Mouse (Mus musculus): ENCODE results near the gene 1700024G13Rik. TPM values are rescaled to one million over a fixed set of nuclear protein-coding genes. Genes with fewer than 3 reads are reported as not detected.
"Not testable (repeated sequence)": the region's sequence is repeated elsewhere in the genome, so short reads cannot be mapped to it uniquely, and the experiment has no call there.

1700024G13Rik gene
- total RNA-seq (2021): not detected
- long read RNA-seq, experiment 1: 0 reads
- long read RNA-seq, experiment 2: 0 reads

GRCm38 (mm10) chr14:32388196-32388595, at the start of gene 1700024G13Rik:
1700024G13Rik (minus strand) TSS chr14:32388391.
- DNase-seq: no peak

GRCm38 (mm10) chr14:32437352-32437793, 49.2 kb upstream of the 1700024G13Rik start:
- no peak for DNase-seq

GRCm38 (mm10) chr14:32429030-32429602, 40.9 kb upstream of the 1700024G13Rik start:
- no peak for DNase-seq

- no peak for DNase-seq
Observed at GRCm38 (mm10) chr14:32423946-32424345, 35.8 kb upstream of the 1700024G13Rik start.

- no peak for DNase-seq
Observed at GRCm38 (mm10) chr14:32418747-32419146, 30.6 kb upstream of the 1700024G13Rik start.

- DNase-seq: no peak
Observed at GRCm38 (mm10) chr14:32412075-32412474, 23.9 kb upstream of the 1700024G13Rik start.

GRCm38 (mm10) chr14:32410084-32410483, 21.9 kb upstream of the 1700024G13Rik start:
- DNase-seq: no peak

DNA sequence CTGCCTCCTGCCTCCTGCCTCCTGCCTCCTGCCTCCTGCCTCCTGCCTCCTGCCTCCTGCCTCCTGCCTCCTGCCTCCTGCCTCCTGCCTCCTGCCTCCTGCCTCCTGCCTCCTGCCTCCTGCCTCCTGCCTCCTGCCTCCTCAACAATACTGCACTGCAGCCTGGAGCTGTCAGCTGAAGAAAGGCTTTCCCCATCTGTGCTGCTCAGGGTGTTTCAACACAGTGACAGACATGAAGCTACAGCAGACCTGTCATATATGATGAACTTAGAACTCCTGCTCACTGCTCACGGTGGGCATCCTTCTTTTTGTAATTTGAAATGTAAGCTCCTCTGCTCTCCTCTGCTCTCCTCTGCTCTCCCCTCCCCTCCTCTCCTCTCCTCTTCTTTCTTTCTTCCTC, 17.2 kb upstream of the 1700024G13Rik start:
- DNase-seq: not testable (repeated sequence)

GRCm38 (mm10) chr14:32381619-32382018, 6.6 kb downstream of the 1700024G13Rik start:
- no peak for DNase-seq

- DNase-seq: no peak
Observed at GRCm38 (mm10) chr14:32381066-32381465, 7.1 kb downstream of the 1700024G13Rik start.

DNA sequence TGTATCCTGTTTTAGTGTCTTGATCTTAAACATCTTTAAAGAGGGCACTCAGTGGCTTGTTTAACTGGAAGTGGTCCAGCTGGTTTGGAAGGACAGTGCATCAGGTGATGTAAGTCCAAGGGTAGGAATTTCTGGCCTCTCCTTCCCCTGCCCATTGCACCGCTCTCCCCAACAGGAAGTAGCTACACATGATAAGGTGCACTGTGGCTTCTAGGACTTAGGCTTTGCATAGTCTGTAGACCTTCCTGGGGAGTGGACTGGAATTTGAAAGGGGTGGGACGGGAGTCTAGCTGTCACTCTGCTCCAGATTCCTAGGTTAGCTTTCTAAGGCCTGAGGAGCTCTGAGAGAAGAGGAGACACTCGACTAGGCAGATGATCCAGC, 8.1 kb downstream of the 1700024G13Rik start:
- no peak for DNase-seq

DNA sequence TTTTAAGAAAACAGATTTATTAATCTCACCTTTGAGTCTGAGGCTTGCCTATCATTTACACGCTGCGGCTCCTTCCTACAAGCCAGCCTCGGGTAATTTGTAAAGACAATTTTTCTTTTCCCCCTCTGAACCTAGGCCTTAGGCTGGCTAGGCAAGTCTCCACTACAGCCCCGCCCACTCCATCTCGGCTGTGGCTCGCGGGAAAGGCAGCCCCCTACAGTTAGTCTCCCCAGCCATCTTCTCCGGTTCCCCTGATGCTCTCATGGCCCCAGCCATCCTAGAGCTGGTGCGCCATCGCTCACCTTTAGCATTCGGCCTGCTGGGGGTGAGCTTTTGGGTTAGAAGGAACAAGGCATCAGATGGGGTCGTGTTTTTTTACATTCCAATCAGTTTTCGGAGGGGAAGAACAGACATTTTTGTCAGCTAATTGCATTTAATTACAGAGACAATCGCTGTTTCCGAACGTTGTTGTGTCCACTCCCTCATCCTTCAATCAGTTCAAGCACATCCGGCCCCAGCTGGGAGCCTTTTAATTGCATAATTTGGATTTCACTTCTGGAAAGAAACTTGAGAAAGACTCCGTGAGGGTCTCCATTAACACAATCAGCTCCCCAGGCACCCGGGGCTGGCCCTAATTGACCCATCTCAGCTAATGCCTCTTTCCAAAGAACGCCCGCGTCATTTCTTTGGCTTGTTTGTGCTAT, 8.6 kb downstream of the 1700024G13Rik start:
- DNase-seq: no peak

GRCm38 (mm10) chr14:32372510-32372909, 15.7 kb downstream of the 1700024G13Rik start:
- DNase-seq: no peak

- no peak for DNase-seq
Observed at GRCm38 (mm10) chr14:32369756-32370155, 18.4 kb downstream of the 1700024G13Rik start.

DNA sequence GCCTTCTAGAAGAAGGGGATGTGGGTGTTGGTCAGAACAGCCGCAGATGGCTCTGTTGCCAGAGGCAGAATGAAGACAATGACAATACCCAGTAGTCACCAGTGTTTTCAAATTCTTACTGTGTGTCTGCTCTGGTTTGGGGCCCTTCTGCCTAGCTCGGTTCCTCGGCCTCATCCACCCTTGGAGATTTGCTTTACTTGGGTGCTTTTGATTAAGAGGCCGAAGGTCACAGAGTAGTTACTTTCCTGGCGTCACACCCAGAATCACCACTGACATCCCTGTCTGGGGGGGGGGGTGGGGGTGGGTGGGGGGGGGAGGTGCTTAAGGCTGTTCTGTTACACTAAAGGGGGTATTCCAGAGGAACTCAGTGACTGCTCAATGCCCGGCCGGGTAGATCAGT, 23.8 kb downstream of the 1700024G13Rik start:
- no peak for DNase-seq

GRCm38 (mm10) chr14:32351181-32351920, 36.8 kb downstream of the 1700024G13Rik start:
- not testable (repeated sequence) for DNase-seq

DNA sequence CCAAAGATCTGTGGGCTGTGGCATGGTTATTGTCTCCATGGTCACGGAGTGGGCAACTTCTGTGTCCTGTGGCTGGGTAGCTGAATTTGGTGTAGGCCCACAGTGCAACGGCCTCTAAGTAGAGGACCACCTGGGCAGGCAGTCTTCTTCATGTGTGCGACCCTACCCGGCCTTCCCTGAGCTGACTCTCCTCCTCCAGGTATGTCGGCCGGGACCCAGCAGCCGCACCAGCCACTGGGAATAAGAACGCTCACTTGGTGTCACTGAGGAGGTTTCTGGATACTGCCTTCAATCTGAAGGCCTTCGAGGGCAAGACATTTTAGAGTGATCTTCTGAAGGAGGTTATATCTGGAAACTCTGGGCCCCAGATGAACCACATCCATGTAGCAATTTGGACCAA, 40.9 kb downstream of the 1700024G13Rik start:
- DNase-seq: no peak

GRCm38 (mm10) chr14:32344694-32345093, 43.5 kb downstream of the 1700024G13Rik start:
- DNase-seq: no peak

DNA sequence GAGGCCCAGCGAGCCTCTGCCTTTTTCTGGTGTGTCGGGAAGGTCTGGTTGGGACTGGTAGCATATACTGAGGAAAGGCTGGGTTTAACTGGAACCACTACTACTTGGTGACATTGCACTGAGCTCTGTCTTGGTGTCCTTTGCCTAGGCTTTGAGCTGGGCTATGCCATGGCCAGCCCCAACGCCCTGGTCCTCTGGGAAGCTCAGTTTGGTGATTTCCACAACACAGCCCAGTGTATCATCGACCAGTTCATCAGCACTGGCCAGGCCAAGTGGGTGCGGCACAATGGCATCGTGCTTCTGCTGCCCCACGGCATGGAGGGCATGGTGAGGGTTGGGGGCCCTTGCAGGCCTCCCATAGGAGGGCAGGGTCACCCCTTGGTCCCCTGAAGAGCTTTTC, 44.0 kb downstream of the 1700024G13Rik start:
- no peak for DNase-seq

DNA sequence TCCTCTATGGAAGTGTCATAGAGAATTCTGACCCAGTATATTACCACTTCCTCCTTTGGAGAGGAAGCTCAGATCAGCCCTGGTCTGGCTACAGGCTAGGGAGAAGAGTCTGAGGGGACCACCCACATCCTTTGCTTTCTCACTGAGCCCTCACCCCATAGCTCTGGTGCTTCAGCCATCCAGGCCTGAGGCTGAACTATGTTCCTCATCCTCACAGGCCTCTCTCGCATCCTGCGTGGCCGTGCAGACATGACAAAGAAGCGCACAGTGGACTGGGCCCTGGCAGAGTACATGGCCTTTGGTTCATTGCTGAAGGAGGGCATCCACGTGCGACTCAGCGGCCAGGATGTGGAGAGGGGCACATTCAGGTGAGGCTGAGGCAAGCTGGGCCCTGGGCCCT, 46.4 kb downstream of the 1700024G13Rik start:
- no peak for DNase-seq

DNA sequence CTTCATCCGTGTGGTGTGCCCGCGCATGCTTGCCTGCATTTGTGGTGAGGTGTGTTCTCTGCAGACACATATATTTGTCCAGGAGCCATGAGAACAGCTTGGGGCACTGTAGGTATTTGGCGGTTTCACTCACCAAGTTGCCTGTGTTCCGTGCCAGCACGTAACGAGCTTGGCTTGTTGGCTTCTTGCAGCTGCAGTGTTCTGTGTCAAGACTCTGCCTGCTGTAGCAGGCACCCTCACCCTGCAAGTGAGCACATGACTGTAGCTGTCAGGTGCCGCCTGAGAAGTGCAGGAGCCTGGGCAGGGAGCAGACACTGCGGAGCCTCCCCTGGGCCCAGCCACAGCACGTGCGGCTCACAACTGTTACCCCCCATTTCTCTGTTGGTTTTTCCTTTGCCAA, 51.6 kb downstream of the 1700024G13Rik start:
- no peak for DNase-seq

DNA sequence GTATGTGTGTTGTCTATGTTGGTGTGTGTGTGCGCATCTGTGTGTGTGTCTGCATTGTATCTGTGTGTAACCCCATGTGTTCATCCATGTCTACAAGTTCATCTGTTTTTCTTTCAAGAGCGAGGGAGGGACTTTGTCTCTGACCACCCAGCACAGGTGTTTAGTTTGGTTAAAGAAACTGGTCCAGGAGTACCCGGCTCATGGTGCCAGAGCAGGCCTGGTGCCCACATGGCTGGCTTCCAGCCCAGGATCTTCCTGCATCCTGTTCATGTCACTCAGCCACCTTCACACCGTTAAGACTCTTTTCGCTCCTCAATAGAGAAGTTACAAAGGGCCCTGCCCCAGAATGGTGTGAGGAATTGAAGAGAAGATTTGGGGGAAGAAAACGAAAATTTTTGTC, 52.2 kb downstream of the 1700024G13Rik start:
- no peak for DNase-seq

Data from gastrocnemius, postnatal 25 days (tissue).